Mouse (Mus musculus): ENCODE results near the gene Rsph1. TPM values are rescaled to one million over a fixed set of nuclear protein-coding genes. Genes with fewer than 3 reads are reported as not detected.

Rsph1 gene
- polyA plus RNA-seq (2014; fragmentation: Nextera tagmentation; extraction: Ambion mirVana) = 0.95 and 1.7 TPM in 2 replicates

DNA sequence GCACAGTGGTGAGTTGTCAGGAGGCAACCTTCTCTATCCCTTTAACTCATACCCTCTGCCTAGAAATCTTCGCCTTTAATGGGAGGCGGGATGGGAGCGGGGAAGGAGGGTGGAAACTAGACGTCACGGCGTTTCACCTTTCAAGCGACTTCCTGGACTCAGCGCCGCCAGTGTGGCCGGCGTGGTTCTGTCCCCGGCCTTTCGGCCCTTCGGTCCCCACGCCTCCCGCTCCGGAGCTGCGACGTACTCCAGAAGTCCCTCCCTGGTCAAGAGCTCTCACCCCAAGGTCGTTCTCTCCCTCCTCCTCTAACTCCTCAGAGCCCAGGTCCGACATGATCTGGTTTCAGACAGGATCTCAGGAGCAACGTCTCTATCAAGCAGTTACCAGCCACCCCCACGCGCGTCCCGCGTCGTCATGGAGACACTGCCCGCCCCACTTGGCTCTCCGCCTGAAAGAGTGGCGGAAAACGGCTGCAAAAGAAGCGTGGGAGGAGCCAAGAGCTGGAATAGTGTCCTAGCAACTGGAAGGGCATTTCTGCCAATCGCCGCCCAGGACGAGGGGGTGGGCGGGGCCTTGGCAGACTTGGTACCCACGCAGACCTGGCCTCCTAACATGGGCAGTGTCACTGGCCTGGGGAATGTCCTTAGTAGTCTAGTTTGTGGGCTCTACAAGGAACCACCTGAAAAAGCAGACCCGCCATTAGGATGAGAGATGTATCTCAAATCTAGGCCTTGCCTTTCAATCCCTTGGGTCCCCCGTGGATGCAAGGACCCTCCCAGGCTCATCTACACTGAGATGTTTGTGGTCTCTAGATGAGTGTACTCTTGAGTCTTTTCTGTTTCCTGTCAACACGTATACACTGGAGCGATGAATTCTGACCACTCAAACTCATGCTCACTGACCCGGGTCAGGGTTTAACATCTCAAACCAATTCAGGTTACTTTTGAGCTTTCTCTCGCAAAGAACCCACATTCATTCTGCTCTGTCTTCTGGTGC, at the start of gene Rsph1:
Rsph1 (minus strand) TSS at position 462 of the 997 bp plus-strand sequence.
- H3K9ac ChIP-seq (ENCODE audit: low read length) = 0 out of 2 replicates have a peak within 1 kb of the TSS, but pooled peaks have one; percentile 8
- no peaks in the 10 kb centered on the region for H3K36me3 ChIP-seq (ENCODE audit: control insufficient read depth, insufficient read depth, low read length)
- peak within 1 kb of the TSS; percentile 55 for H3K4me2 ChIP-seq (ENCODE audit: low read depth)
- WGBS = 9% methylated on average over 44 of the region's 44 CpGs
- ATAC-seq (ENCODE audit: insufficient read depth, low FRiP score, low TSS enrichment) = peak; percentile 88
- peak within 1 kb of the TSS; percentile 32 for H3K4me3 ChIP-seq (ENCODE audit: low read depth, low read length)
- peak; percentile 91 for DNase-seq (ENCODE audit: low spot score)
- H3K27ac ChIP-seq (ENCODE audit: low read depth, low read length) = no peak within 1 kb of the TSS
- H3K9me3 ChIP-seq (ENCODE audit: control insufficient read depth, low read length) = no peaks in the 10 kb centered on the region
- H3K4me1 ChIP-seq (ENCODE audit: control insufficient read depth, insufficient read depth, low read length) = peaks cover 2% of the 10 kb centered on the region; the same call in 1 of the 2 replicates
- 0 out of 2 replicates have a peak, but pooled peaks cover 2% of the 10 kb centered on the region for H3K27me3 ChIP-seq (ENCODE audit: control insufficient read depth, insufficient read depth, low read length)

DNA sequence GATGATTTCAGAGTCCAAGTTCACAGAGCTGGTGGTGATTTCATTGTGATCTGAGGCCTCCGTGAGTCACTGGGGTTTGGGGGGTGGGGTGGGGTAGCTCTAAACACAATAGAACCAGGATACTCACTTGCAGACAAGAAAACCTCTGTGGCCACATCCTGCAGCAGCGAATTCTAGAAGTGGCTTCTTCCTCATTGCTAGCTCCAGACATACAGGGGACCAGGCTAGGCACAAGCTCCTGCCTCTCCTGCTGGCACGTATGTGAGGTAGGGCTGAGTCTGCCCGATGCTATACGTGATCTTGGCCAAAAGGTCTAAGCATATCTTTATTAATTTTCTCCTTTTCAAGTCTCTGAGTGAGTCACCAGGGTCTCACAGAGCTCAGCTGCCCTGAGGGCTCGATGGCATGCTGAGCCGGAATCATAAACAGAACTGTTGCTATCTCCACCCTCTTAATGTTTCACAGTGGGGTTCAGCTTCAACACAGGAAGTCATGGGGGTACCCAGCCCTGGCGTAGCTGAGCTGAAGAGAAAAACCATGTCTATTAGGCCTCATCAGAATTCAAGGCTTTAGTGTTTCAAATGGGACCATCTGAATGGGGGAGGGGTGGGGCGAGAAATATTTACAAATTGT, 49.2 kb upstream of the Rsph1 start:
- Histone ChIP-seq H3K27ac (ENCODE audit: low read depth, low read length) (no peak overlapping the region), H3K4me2 (ENCODE audit: low read depth) (no peak overlapping the region), H3K4me3 (ENCODE audit: low read depth, low read length) (no peak overlapping the region), H3K36me3 (ENCODE audit: control insufficient read depth, insufficient read depth, low read length) (peaks cover 2% of the 10 kb centered on the region; the same call in 1 of the 2 replicates), H3K27me3 (ENCODE audit: control insufficient read depth, insufficient read depth, low read length) (no peaks in the 10 kb centered on the region), H3K9me3 (ENCODE audit: control insufficient read depth, low read length) (no peaks in the 10 kb centered on the region), H3K9ac (ENCODE audit: low read length) (no peak overlapping the region), H3K4me1 (ENCODE audit: control insufficient read depth, insufficient read depth, low read length) (no peaks in the 10 kb centered on the region)
- no peak for ATAC-seq (ENCODE audit: insufficient read depth, low FRiP score, low TSS enrichment)
- WGBS = 41% methylated on average over 9 of the region's 9 CpGs
- DNase-seq (ENCODE audit: low spot score) = no peak

GRCm38 (mm10) chr17:31325451-31326219, 48.5 kb upstream of the Rsph1 start:
- Histone ChIP-seq H3K9me3 (ENCODE audit: control insufficient read depth, low read length) (no peaks in the 10 kb centered on the region), H3K9ac (ENCODE audit: low read length) (no peak overlapping the region), H3K27me3 (ENCODE audit: control insufficient read depth, insufficient read depth, low read length) (no peaks in the 10 kb centered on the region), H3K4me3 (ENCODE audit: low read depth, low read length) (no peak overlapping the region), H3K36me3 (ENCODE audit: control insufficient read depth, insufficient read depth, low read length) (peaks cover 2% of the 10 kb centered on the region; the same call in 1 of the 2 replicates), H3K4me1 (ENCODE audit: control insufficient read depth, insufficient read depth, low read length) (no peaks in the 10 kb centered on the region), H3K4me2 (ENCODE audit: low read depth) (no peak overlapping the region), H3K27ac (ENCODE audit: low read depth, low read length) (no peak overlapping the region)
- WGBS = 73% methylated on average over 13 of the region's 13 CpGs
- ATAC-seq (ENCODE audit: insufficient read depth, low FRiP score, low TSS enrichment) = no peak
- DNase-seq (ENCODE audit: low spot score) = peak; percentile 69

GRCm38 (mm10) chr17:31324227-31324626, 47.0 kb upstream of the Rsph1 start:
- DNase-seq (ENCODE audit: low spot score) (no peak), ATAC-seq (ENCODE audit: insufficient read depth, low FRiP score, low TSS enrichment) (no peak)
- no peak overlapping the region for H3K9ac ChIP-seq (ENCODE audit: low read length)
- H3K27me3 ChIP-seq (ENCODE audit: control insufficient read depth, insufficient read depth, low read length) = no peaks in the 10 kb centered on the region
- H3K9me3 ChIP-seq (ENCODE audit: control insufficient read depth, low read length) = no peaks in the 10 kb centered on the region
- H3K4me2 ChIP-seq (ENCODE audit: low read depth) = no peak overlapping the region
- no peak overlapping the region for H3K4me3 ChIP-seq (ENCODE audit: low read depth, low read length)
- H3K27ac ChIP-seq (ENCODE audit: low read depth, low read length) = no peak overlapping the region
- H3K4me1 ChIP-seq (ENCODE audit: control insufficient read depth, insufficient read depth, low read length) = no peaks in the 10 kb centered on the region
- peaks cover 2% of the 10 kb centered on the region; the same call in 1 of the 2 replicates for H3K36me3 ChIP-seq (ENCODE audit: control insufficient read depth, insufficient read depth, low read length)
- 94% methylated on average over 8 of the region's 8 CpGs for WGBS

DNA sequence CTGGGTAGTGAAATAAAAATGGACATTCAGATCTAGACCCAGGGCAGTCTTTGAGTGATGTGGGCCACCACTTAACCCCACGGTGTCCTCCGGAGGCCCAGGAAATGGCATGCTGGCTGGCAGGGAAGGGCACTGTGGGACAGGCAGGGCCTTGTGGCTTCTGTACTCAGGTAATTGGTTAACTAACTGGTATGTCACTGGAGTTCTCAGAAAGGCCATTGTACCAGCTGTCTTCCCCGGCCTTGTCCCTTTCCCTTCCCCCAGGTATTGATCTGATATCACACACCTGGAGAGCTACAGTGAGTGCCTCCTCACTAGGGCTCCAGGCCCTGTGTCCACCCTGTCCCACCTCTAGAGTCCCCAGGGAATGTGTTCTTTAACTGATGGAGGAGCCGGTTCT, 46.2 kb upstream of the Rsph1 start:
- Histone ChIP-seq H3K4me2 (ENCODE audit: low read depth) (no peak overlapping the region), H3K4me1 (ENCODE audit: control insufficient read depth, insufficient read depth, low read length) (no peaks in the 10 kb centered on the region), H3K27me3 (ENCODE audit: control insufficient read depth, insufficient read depth, low read length) (no peaks in the 10 kb centered on the region), H3K4me3 (ENCODE audit: low read depth, low read length) (no peak overlapping the region), H3K9ac (ENCODE audit: low read length) (no peak overlapping the region), H3K9me3 (ENCODE audit: control insufficient read depth, low read length) (no peaks in the 10 kb centered on the region), H3K27ac (ENCODE audit: low read depth, low read length) (no peak overlapping the region), H3K36me3 (ENCODE audit: control insufficient read depth, insufficient read depth, low read length) (peaks cover 2% of the 10 kb centered on the region; the same call in 1 of the 2 replicates)
- ATAC-seq (ENCODE audit: insufficient read depth, low FRiP score, low TSS enrichment) (no peak), DNase-seq (ENCODE audit: low spot score) (no peak)
- WGBS = 88% methylated on average over 4 of the region's 4 CpGs

GRCm38 (mm10) chr17:31322446-31322845, 45.3 kb upstream of the Rsph1 start:
- Histone ChIP-seq H3K4me2 (ENCODE audit: low read depth) (no peak overlapping the region), H3K27me3 (ENCODE audit: control insufficient read depth, insufficient read depth, low read length) (no peaks in the 10 kb centered on the region), H3K9me3 (ENCODE audit: control insufficient read depth, low read length) (no peaks in the 10 kb centered on the region), H3K27ac (ENCODE audit: low read depth, low read length) (no peak overlapping the region), H3K36me3 (ENCODE audit: control insufficient read depth, insufficient read depth, low read length) (peaks cover 2% of the 10 kb centered on the region; the same call in 1 of the 2 replicates), H3K4me3 (ENCODE audit: low read depth, low read length) (no peak overlapping the region), H3K4me1 (ENCODE audit: control insufficient read depth, insufficient read depth, low read length) (no peaks in the 10 kb centered on the region), H3K9ac (ENCODE audit: low read length) (no peak overlapping the region)
- WGBS = 89% methylated on average over 4 of the region's 4 CpGs
- ATAC-seq (ENCODE audit: insufficient read depth, low FRiP score, low TSS enrichment) (no peak), DNase-seq (ENCODE audit: low spot score) (no peak)

DNA sequence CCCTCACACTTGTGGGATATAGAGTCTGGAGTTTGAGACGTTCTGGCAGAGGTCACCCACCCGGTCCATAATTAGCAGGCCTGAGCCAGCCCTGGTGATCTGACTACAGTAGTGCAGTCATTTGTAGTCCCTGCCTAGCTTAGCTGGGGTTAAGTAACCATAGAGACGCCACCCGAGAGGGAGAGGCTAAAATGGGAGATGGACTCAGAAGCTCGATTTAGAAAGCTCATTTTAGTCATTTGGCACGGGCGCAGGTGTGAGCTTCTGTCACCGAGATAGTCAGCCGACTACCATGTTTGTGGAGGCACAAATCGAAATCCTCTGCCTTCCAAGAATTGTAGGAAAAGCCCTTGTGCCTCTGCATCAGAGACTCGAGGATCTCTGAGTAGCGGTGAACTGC, 44.2 kb upstream of the Rsph1 start:
- no peak overlapping the region for H3K4me2 ChIP-seq (ENCODE audit: low read depth)

More for the DNA sequence above, 44.2 kb upstream of the Rsph1 start:
- no peak for ATAC-seq (ENCODE audit: insufficient read depth, low FRiP score, low TSS enrichment)
- H3K9me3 ChIP-seq (ENCODE audit: control insufficient read depth, low read length) = no peaks in the 10 kb centered on the region
- DNase-seq (ENCODE audit: low spot score) = no peak
- H3K36me3 ChIP-seq (ENCODE audit: control insufficient read depth, insufficient read depth, low read length) = peaks cover 2% of the 10 kb centered on the region; the same call in 1 of the 2 replicates
- WGBS = 81% methylated on average over 12 of the region's 12 CpGs
- no peak overlapping the region for H3K27ac ChIP-seq (ENCODE audit: low read depth, low read length)
- H3K4me1 ChIP-seq (ENCODE audit: control insufficient read depth, insufficient read depth, low read length) = no peaks in the 10 kb centered on the region
- H3K9ac ChIP-seq (ENCODE audit: low read length) = no peak overlapping the region
- no peak overlapping the region for H3K4me3 ChIP-seq (ENCODE audit: low read depth, low read length)
- no peaks in the 10 kb centered on the region for H3K27me3 ChIP-seq (ENCODE audit: control insufficient read depth, insufficient read depth, low read length)

All from neural tube, embryonic 11.5 days (tissue).